Mouse (Mus musculus) lung, postnatal 0 days (tissue): ENCODE results near the gene Abr.
A peak's percentile ranks its signal among the peaks of the same experiment; 100 is the strongest.

Experiments
- CTCF ChIP-seq: IDR thresholded peaks from 2 replicates; pipeline ENCODE4 v1.5.1; 2016; ENCODE audit warnings: antibody characterized with exemption, mild to moderate bottlenecking
- EP300 ChIP-seq: IDR thresholded peaks from 2 replicates; pipeline ENCODE4 v1.6.1; 2016; ENCODE audit warnings: antibody characterized with exemption, mild to moderate bottlenecking, control low read depth

- peak; percentile 85 for TF ChIP-seq CTCF
- TF ChIP-seq EP300, result no peak
Measured at GRCm38 (mm10) chr11:76647500-76647899, 25.4 kb upstream of the Abr start.
